Mouse (Mus musculus): Measurements from ENCODE around the gene Prkch. TPM values are rescaled to one million over a fixed set of nuclear protein-coding genes. Genes with fewer than 3 reads are reported as not detected.
"Not testable (repeated sequence)": the region's sequence is repeated elsewhere in the genome, so short reads cannot be mapped to it uniquely, and the experiment has no call there.

The Prkch gene
- 10.3 and 11.2 TPM in 2 replicates for polyA plus RNA-seq (2016; fragmentation: Nextera tagmentation; extraction: Ambion mirVana)

DNA sequence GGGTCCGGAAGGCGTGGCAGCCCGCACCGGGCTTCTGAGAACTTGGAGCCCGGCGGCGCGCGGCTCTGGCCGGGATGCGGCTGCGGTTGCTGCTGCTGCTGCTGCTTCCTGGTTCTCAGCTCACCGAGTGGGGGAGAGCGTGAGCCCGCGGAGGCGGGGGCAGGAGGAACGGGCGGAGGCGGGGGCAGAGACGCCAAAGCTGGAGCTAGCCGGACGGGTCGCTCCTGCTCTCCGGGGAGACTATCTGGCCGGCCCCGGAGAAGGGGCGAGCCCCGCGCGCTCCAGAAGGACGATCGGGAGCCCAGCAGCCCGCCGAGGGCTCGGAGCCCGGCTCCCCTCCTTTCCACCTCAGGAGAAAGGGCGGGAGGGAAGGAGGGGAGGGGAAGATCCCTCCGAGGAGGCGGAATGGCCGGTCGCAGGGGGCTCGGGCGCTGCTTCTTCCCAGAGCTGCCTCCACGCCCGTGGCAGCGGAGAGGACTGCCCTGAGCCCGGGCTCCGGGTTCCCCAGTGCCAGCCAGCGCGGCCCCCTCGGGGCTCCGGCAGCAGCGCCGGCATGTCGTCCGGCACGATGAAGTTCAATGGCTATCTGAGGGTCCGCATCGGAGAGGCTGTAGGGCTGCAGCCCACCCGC lies at the start of gene Prkch:
TSS of gene Prkch (plus strand) at position 187 of the 631 bp plus-strand sequence.
- Histone ChIP-seq H3K9ac (replicated peaks) (peak within 1 kb of the TSS; percentile 69), H3K4me2 (peak within 1 kb of the TSS; percentile 91), H3K36me3 (no peaks in the 10 kb centered on the region), H3K9me3 (no peaks in the 10 kb centered on the region), H3K27ac (peak within 1 kb of the TSS; percentile 36; the same call in 1 of the 2 replicates), H3K4me3 (replicated peaks) (peak within 1 kb of the TSS; percentile 69), H3K4me1 (replicated peaks) (peaks cover 18% of the 10 kb centered on the region), H3K27me3 (peaks cover 60% of the 10 kb centered on the region)
- peak; percentile 86 for ATAC-seq (ENCODE audit: insufficient number of reproducible peaks, insufficient read depth, low FRiP score, low TSS enrichment, low read depth)
- under 1% methylated on average over 57 of the region's 61 CpGs for WGBS

DNA sequence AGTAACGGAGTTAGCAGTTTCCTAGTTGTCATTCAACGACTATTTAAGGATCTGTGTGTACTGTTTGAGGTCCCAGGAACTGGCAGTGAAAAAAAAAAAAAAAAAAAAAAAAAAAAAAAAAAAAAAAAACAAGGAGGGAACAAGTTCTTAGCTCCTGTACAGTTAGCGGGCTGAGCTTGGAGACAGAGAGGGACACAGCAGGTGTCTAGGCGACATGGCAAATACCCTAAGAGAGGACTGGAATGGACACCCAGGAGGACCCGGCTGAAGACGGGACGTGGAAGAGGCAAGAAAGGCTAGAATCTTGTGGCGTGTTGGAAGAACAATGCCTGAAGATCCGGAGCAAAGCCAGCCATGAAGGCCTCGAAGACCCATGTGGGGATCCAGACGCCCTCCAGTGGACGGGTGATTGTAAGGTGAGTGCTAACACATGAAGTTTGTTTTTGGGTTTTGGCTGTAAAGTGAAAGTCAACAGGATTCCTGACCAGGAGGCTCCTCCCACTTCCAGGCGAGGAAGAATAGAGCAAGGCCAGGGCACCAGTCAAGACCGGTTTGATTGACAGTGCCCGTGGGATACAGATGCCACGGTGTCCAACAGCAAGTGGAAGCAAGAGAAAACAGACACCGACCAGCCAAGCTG lies 47.0 kb upstream of the Prkch start:
- peak; percentile 67; the same call in 1 of the 2 replicates for ATAC-seq (ENCODE audit: insufficient number of reproducible peaks, insufficient read depth, low FRiP score, low TSS enrichment, low read depth)
- Histone ChIP-seq H3K4me1 (replicated peaks) (peaks cover 31% of the 10 kb centered on the region), H3K27me3 (peaks cover 11% of the 10 kb centered on the region; the same call in 1 of the 2 replicates), H3K36me3 (no peaks in the 10 kb centered on the region), H3K4me2 (0 out of 2 replicates have a peak overlapping the region, but pooled peaks have one; percentile 15), H3K9me3 (no peaks in the 10 kb centered on the region), H3K4me3 (replicated peaks) (no peak overlapping the region), H3K27ac (no peak overlapping the region), H3K9ac (replicated peaks) (no peak overlapping the region)
- 33% methylated on average over 17 of the region's 17 CpGs for WGBS

DNA sequence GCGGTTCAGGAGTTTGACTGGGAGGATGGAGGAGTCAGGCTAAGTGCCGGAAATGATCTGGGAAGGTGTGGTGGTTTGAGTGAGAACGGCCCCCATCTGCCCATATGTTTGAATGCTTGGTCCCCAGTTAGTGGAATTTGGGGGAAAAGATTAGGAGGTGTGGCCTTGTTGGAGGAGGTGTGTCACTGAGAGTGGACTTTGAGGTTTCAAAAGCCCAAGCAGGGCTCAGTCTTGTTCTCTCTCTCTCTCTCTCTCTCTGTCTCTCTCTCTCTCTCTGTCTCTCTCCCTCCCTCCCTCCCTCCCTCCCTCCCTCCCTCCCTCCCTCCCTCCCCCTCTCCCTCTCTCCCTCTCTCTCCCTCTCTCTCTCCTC lies 46.5 kb upstream of the Prkch start:
- H3K9me3 ChIP-seq; H3K36me3 ChIP-seq; H3K27ac ChIP-seq; H3K4me3 ChIP-seq (replicated peaks); ATAC-seq (ENCODE audit: insufficient number of reproducible peaks, insufficient read depth, low FRiP score, low TSS enrichment, low read depth); H3K9ac ChIP-seq (replicated peaks): not testable (repeated sequence)
- Histone ChIP-seq H3K4me1 (replicated peaks) (peaks cover 36% of the 10 kb centered on the region), H3K27me3 (peaks cover 12% of the 10 kb centered on the region; the same call in 1 of the 2 replicates), H3K4me2 (0 out of 2 replicates have a peak overlapping the region, but pooled peaks have one; percentile 15)
- 46% methylated on average over 3 of the region's 3 CpGs for WGBS

DNA sequence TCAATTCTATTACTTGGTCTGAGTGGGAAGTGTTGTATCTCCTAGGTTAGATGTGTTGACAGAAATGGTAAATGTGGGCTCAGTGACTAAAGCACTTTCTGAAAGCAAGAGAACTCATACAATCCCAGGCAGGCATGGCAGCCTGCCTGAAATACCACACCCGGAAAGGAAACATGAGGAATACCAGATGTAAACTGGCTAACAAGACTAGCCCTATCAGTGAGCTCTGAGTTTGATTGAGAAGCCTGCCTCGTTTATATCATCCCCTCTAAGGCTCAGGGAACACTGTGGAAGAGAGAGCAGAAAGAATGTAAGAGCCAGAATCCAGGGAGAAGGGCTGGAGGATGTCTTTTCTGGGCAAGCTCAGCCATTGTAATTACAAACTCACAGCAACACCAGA lies 45.4 kb upstream of the Prkch start:
- 15% methylated on average over 2 of the region's 2 CpGs for WGBS

DNA sequence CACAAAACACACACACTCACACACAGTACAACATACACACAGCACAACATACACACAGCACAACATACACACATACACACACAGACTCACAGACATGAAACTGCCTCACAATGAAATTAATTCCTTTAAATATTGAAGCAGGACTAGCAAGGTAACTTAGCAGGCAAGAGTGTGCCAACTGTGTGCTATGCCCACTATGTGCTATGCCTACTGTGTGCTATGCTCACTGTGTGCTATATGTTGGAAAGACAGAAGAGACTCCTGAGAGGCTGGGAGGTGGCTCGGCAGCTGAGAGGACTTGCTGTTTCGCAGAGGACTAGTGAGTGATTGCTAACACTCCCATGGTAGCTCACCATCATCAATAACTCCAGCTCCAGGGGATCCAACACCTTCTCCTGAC lies 44.2 kb upstream of the Prkch start:
- H3K4me1 ChIP-seq (replicated peaks), result peaks cover 47% of the 10 kb centered on the region
- 79% methylated on average over 2 of the region's 2 CpGs for WGBS
- ATAC-seq (ENCODE audit: insufficient number of reproducible peaks, insufficient read depth, low FRiP score, low TSS enrichment, low read depth), result no peak

More for the DNA sequence above, 45.4 kb upstream of the Prkch start:
- Histone ChIP-seq H3K27ac (no peak overlapping the region), H3K4me1 (replicated peaks) (peaks cover 37% of the 10 kb centered on the region), H3K4me2 (peak overlapping the region; percentile 33), H3K9ac (replicated peaks) (no peak overlapping the region), H3K4me3 (replicated peaks) (peak overlapping the region; percentile 15; the same call in 1 of the 2 replicates), H3K9me3 (no peaks in the 10 kb centered on the region), H3K27me3 (peaks cover 11% of the 10 kb centered on the region), H3K36me3 (no peaks in the 10 kb centered on the region)
- ATAC-seq (ENCODE audit: insufficient number of reproducible peaks, insufficient read depth, low FRiP score, low TSS enrichment, low read depth), result no peak

DNA sequence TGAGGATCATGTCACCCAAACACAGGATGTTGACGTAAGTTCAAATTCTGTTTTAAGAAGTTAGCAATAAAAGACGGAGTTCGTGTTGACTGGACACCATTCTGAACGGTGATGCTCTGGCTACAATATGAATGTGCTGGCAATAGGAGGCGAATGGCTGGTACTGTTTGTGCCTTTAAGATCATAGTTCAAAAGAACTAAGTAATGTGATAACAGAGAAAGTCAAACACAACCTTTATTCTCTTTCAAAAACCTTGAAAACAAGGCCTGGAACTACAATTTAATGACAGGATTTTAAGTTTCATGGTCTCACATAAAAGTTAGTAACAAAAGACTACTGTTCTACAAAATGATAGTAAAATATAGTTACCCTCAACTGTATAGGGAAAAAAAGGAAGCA lies 41.4 kb upstream of the Prkch start:
- Histone ChIP-seq H3K4me3 (replicated peaks) (no peak overlapping the region), H3K9ac (replicated peaks) (no peak overlapping the region), H3K4me2 (peak overlapping the region; percentile 72), H3K27ac (no peak overlapping the region), H3K9me3 (no peaks in the 10 kb centered on the region), H3K36me3 (no peaks in the 10 kb centered on the region), H3K4me1 (replicated peaks) (peaks cover 60% of the 10 kb centered on the region), H3K27me3 (peaks cover 50% of the 10 kb centered on the region)
- ATAC-seq (ENCODE audit: insufficient number of reproducible peaks, insufficient read depth, low FRiP score, low TSS enrichment, low read depth), result no peak
- WGBS, result 51% methylated on average over 5 of the region's 5 CpGs

More for the DNA sequence above, 44.2 kb upstream of the Prkch start:
- Histone ChIP-seq H3K9me3 (no peaks in the 10 kb centered on the region), H3K27me3 (peaks cover 24% of the 10 kb centered on the region), H3K36me3 (no peaks in the 10 kb centered on the region), H3K9ac (replicated peaks) (no peak overlapping the region), H3K4me3 (replicated peaks) (no peak overlapping the region), H3K4me2 (no peak overlapping the region), H3K27ac (no peak overlapping the region)

DNA sequence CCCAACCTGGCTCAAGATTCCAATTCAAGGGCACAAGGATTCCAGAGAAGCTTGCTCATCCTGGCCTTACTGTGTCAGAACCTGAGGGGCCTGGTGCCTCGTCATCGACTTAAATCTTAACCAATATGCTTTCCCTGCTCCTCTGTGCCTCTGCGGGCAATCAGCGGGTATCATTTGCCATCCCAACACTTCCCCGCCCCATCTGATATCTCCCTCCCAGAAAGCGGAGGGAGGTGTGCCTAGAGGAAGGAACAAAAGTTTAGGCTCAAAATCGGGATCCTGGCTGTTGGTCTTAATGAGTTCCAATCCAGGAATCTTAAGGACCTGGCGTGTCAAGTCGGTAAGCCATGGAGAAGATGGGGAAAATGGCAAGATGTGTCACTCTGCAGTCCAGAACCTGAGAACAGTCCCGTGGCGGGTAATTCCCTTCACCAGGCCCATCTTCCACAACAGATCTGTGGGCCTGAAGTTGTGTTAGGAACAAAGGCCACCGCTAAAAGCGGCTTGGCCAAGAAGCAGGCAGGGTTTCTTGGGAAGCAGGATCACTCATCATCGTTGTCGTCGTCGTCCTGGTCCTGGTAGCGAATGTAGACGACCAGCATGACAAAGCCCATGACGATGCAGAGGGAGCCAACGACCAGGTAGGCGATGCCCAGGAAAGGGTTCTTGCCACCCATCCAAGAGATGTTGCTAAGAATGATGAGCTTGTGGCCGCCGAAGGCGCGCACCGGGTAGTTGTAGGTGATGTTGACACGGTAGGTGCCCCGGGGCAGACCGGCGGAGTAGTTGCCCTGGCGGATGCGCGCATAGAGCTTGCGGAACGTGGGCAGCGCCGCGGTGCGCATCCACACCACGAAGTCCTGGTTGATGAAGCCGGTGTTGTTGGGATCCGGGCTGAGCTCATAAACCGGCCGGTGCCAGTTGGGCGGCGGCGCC lies 39.6 kb upstream of the Prkch start:
- H3K4me1 ChIP-seq (replicated peaks), result peaks cover 65% of the 10 kb centered on the region
- H3K27me3 ChIP-seq, result peaks cover 62% of the 10 kb centered on the region
- H3K27ac ChIP-seq, result peak overlapping the region; percentile 85
- no peak for ATAC-seq (ENCODE audit: insufficient number of reproducible peaks, insufficient read depth, low FRiP score, low TSS enrichment, low read depth)
- H3K4me3 ChIP-seq (replicated peaks), result peak overlapping the region; percentile 53
- peak overlapping the region; percentile 74 for H3K9ac ChIP-seq (replicated peaks)
- peak overlapping the region; percentile 72 for H3K4me2 ChIP-seq
- no peaks in the 10 kb centered on the region for H3K36me3 ChIP-seq
- WGBS, result 11% methylated on average over 48 of the region's 48 CpGs
- H3K9me3 ChIP-seq, result no peaks in the 10 kb centered on the region

DNA sequence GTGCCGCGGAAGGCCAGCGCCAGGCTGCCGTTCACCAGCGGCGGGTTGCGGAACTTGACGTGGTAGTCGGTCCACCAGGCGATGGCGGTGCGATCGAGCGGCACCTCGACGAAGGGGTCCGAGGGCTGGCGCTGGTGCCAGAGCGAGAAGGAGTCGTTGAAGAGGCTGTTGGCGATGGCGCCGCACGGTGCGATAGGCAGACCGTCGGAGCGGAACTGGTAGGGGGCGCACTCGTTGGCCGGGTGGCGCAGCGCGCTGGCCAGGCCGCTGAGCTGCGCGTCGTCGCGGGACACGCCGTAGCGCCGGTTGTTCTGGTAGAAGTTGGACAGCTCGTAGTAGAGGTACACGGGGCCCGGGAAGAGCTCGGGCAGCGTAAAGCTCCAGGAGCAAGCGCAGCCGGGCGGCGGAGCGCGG lies 38.9 kb upstream of the Prkch start:
- 1% methylated on average over 55 of the region's 55 CpGs for WGBS
- peaks cover 65% of the 10 kb centered on the region for H3K4me1 ChIP-seq (replicated peaks)
- H3K4me3 ChIP-seq (replicated peaks), result peak overlapping the region; percentile 53
- ATAC-seq (ENCODE audit: insufficient number of reproducible peaks, insufficient read depth, low FRiP score, low TSS enrichment, low read depth), result no peak
- peak overlapping the region; percentile 85 for H3K27ac ChIP-seq
- H3K9me3 ChIP-seq, result no peaks in the 10 kb centered on the region
- no peaks in the 10 kb centered on the region for H3K36me3 ChIP-seq
- peak overlapping the region; percentile 72 for H3K4me2 ChIP-seq
- H3K27me3 ChIP-seq, result peaks cover 69% of the 10 kb centered on the region
- peak overlapping the region; percentile 74 for H3K9ac ChIP-seq (replicated peaks)

DNA sequence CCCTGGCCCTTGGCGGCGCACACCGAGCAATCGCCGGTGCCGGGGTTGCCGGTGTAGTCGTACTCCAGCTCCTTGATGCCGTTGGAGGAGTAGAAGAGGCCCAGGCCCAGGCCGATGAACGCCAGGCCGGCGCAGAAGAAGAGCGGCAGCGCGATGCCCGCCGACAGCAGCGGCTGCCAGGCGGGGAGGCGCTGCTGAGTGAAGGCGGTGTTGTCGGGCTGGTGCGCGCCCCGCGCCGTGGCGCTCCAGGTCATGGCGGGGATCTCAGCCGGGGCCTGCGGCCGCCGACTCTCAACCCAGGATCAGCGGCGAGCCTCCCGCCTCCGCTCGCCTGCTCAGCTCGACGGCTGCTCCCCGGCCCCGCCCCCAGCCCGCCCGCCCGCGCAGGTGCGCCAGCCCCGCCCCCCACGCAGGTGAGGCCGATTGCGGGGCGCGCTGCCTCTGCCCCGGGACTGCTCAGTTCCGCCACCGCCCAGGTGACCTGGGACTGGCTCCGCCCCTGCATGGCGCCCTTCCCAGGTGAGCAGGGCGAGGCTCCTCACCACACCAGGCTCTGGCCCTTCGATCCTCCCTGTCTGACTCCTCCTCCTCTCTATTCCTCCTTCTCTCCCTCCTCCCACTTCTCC lies 38.4 kb upstream of the Prkch start, which contains the start of gene Tmem30b:
TSS of gene Tmem30b (minus strand) at position 307 of the 626 bp plus-strand sequence.
- no peaks in the 10 kb centered on the region for H3K36me3 ChIP-seq
- peak within 1 kb of the TSS; percentile 72 for H3K4me2 ChIP-seq
- 3% methylated on average over 56 of the region's 61 CpGs for WGBS
- H3K27ac ChIP-seq, result peak within 1 kb of the TSS; percentile 85
- peak within 1 kb of the TSS; percentile 53 for H3K4me3 ChIP-seq (replicated peaks)
- H3K27me3 ChIP-seq, result peaks cover 70% of the 10 kb centered on the region
- peak; percentile 44; the same call in 1 of the 2 replicates for ATAC-seq (ENCODE audit: insufficient number of reproducible peaks, insufficient read depth, low FRiP score, low TSS enrichment, low read depth)
- peaks cover 64% of the 10 kb centered on the region for H3K4me1 ChIP-seq (replicated peaks)
- H3K9ac ChIP-seq (replicated peaks), result peak within 1 kb of the TSS; percentile 74
- no peaks in the 10 kb centered on the region for H3K9me3 ChIP-seq

DNA sequence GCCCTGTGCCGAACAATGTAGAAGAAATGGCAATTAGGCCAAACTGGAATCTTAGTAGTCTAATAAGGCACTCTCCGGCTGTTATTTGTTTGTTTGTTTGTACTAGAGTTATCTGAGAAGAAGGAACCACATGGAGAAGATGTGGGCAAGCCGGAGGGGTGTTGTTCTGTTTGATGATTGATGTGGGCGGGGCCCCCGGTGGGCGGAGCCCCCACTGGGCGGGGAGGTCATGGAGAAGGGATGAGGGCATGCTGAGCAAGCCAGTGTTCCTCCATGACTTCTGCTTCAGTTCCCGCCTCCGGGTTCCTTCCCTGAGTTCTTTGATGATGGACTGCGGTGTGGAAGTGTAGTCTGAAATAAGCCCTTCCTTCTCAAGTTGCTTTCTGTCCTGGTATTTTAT lies 37.0 kb upstream of the Prkch start:
- no peak overlapping the region for H3K4me3 ChIP-seq (replicated peaks)

More for the DNA sequence above, 37.0 kb upstream of the Prkch start:
- Histone ChIP-seq H3K4me1 (replicated peaks) (peaks cover 50% of the 10 kb centered on the region), H3K9ac (replicated peaks) (no peak overlapping the region), H3K4me2 (no peak overlapping the region), H3K27me3 (peaks cover 67% of the 10 kb centered on the region), H3K36me3 (no peaks in the 10 kb centered on the region), H3K27ac (no peak overlapping the region), H3K9me3 (no peaks in the 10 kb centered on the region)
- WGBS, result 36% methylated on average over 10 of the region's 10 CpGs
- no peak for ATAC-seq (ENCODE audit: insufficient number of reproducible peaks, insufficient read depth, low FRiP score, low TSS enrichment, low read depth)
